Mouse (Mus musculus) retina, adult 2 months (tissue): ENCODE measurements at regions not wholly inside any gene's neighbourhood (a gene's known extent, or its start where the extent isn't known, plus 50 kb on each side); places are given as distances from the start of the nearest gene placed in this dataset.

Source experiments
- DNase-seq: peaks from one replicate; pipeline ENCODE4 v3.0.0-alpha.2; 2012; ENCODE audit warnings: low read depth, low spot score

GRCm38 (mm10) chr13:44339061-44339741 is 390.1 kb upstream of the Jarid2 start:
- no peak for DNase-seq

GRCm38 (mm10) chr13:44345094-44345493 is 384.2 kb upstream of the Jarid2 start:
- DNase-seq = no peak

GRCm38 (mm10) chr13:44346636-44347035 is 382.6 kb upstream of the Jarid2 start:
- no peak for DNase-seq

GRCm38 (mm10) chr13:44347662-44348061 is 381.6 kb upstream of the Jarid2 start:
- DNase-seq = no peak

GRCm38 (mm10) chr13:44353899-44354298 is 375.4 kb upstream of the Jarid2 start:
- no peak for DNase-seq

GRCm38 (mm10) chr13:44355771-44356221 is 373.5 kb upstream of the Jarid2 start:
- no peak for DNase-seq

- DNase-seq = no peak
Observed at GRCm38 (mm10) chr13:44356981-44357380, 372.3 kb upstream of the Jarid2 start.

GRCm38 (mm10) chr13:44359344-44359743 is 369.9 kb upstream of the Jarid2 start:
- DNase-seq = no peak

GRCm38 (mm10) chr13:44360016-44360415 is 369.3 kb upstream of the Jarid2 start:
- no peak for DNase-seq

- DNase-seq = no peak
Observed at GRCm38 (mm10) chr13:44360725-44361290, 368.5 kb upstream of the Jarid2 start.

GRCm38 (mm10) chr13:44362293-44363005 is 366.8 kb upstream of the Jarid2 start:
- DNase-seq = no peak

GRCm38 (mm10) chr13:44363016-44363415 is 366.3 kb upstream of the Jarid2 start:
- no peak for DNase-seq

GRCm38 (mm10) chr13:44369301-44369700 is 360.0 kb upstream of the Jarid2 start:
- no peak for DNase-seq

GRCm38 (mm10) chr13:44372361-44372877 is 356.9 kb upstream of the Jarid2 start:
- DNase-seq = no peak

GRCm38 (mm10) chr13:44375476-44376159 is 353.7 kb upstream of the Jarid2 start:
- no peak for DNase-seq

- DNase-seq = no peak
Observed at GRCm38 (mm10) chr13:44376160-44376488, 353.1 kb upstream of the Jarid2 start.

GRCm38 (mm10) chr13:44381721-44382450 is 347.4 kb upstream of the Jarid2 start:
- no peak for DNase-seq

- DNase-seq = no peak
Observed at GRCm38 (mm10) chr13:44383322-44383721, 346.0 kb upstream of the Jarid2 start.

GRCm38 (mm10) chr13:44386767-44387166 is 342.5 kb upstream of the Jarid2 start:
- DNase-seq = no peak

GRCm38 (mm10) chr13:44389696-44390095 is 339.6 kb upstream of the Jarid2 start:
- no peak for DNase-seq

- DNase-seq = no peak
Observed at GRCm38 (mm10) chr13:44390666-44391390, 338.4 kb upstream of the Jarid2 start.
